Mouse (Mus musculus) liver, adult 2 months (tissue): ENCODE data around the gene Ahrr.

Experiments
- CTCF ChIP-seq: fragments of 200-500 bp; IDR thresholded peaks from 2 replicates; pipeline ENCODE4 v1.5.1; 2011; ENCODE audit warnings: low read depth, low read length, control low read depth
- POLR2A ChIP-seq: fragments of 200-500 bp; IDR thresholded peaks from 2 replicates; pipeline ENCODE4 v1.6.1; 2011; ENCODE audit warnings: low read length, control low read depth; ENCODE audit not compliant: insufficient read depth; ENCODE audit errors: extremely low read depth

GRCm38 (mm10) chr13:74292167-74292566 is at the start of gene Ahrr:
- TF ChIP-seq POLR2A (no peak), CTCF (peak; percentile 28; the same call in 1 of the 2 replicates)
